In genomic region chr5:122157827-122158381, GRCm38 (mm10) we compare ENCODE assay signal across 1 mouse cellular context.
TF ChIP-seq lines count a peak whose summit lies in the region.

Gene Ppp1cc (plus strand): TSS chr5:122158278.

TF ChIP-seq in CH12.LX, 34 proteins besides CTCF, POLR2A, EP300 and RAD21 (continued from another document):
- TF ChIP-seq TBP (conservative IDR thresholded peaks at IDR 0.05; ENCODE audit: low read depth, low read length) = peak; percentile 84
- TF ChIP-seq SMC3 (IDR thresholded peaks at IDR 0.05; ENCODE audit: low read depth, low read length) = no peak; the same call in 1 of the 2 replicates
- no peak for TF ChIP-seq USF2 (conservative IDR thresholded peaks at IDR 0.05; ENCODE audit: low read depth, low read length)
